Mouse (Mus musculus): ENCODE measurements around the gene 5730596B20Rik. TPM values are rescaled to one million over a fixed set of nuclear protein-coding genes. Genes with fewer than 3 reads are reported as not detected.

5730596B20Rik gene
- polyA plus RNA-seq, 1 experiment from 2014 or later, result 0.10 TPM

- Histone ChIP-seq H3K27ac (replicated peaks; ENCODE audit: low read depth, low read length) (no peak overlapping the region), H3K4me3 (ENCODE audit: low read depth, low read length) (no peak overlapping the region), H3K4me1 (ENCODE audit: control insufficient read depth, insufficient read depth, low read length) (no peaks in the 10 kb centered on the region), H3K27me3 (replicated peaks; ENCODE audit: control insufficient read depth, insufficient read depth, low read length) (peaks cover 99% of the 10 kb centered on the region), H3K9ac (ENCODE audit: low read depth, low read length) (no peak overlapping the region), H3K4me2 (ENCODE audit: low read depth, low read length) (no peak overlapping the region), H3K36me3 (ENCODE audit: control insufficient read depth, insufficient read depth, low read length) (no peaks in the 10 kb centered on the region), H3K9me3 (ENCODE audit: control insufficient read depth, low read length) (no peaks in the 10 kb centered on the region)
- no peak for ATAC-seq (ENCODE audit: low read depth)
- WGBS, result 10% methylated on average over 6 of the region's 6 CpGs
- no peak for DNase-seq (ENCODE audit: low spot score)
Measured at GRCm38 (mm10) chr6:52184668-52185067, 7.4 kb downstream of the 5730596B20Rik start.

GRCm38 (mm10) chr6:52185222-52185621 lies 7.9 kb downstream of the 5730596B20Rik start:
- no peaks in the 10 kb centered on the region for H3K36me3 ChIP-seq (ENCODE audit: control insufficient read depth, insufficient read depth, low read length)
- ATAC-seq (ENCODE audit: low read depth), result no peak
- H3K27ac ChIP-seq (replicated peaks; ENCODE audit: low read depth, low read length), result no peak overlapping the region
- peaks cover 99% of the 10 kb centered on the region for H3K27me3 ChIP-seq (replicated peaks; ENCODE audit: control insufficient read depth, insufficient read depth, low read length)
- H3K4me1 ChIP-seq (ENCODE audit: control insufficient read depth, insufficient read depth, low read length), result no peaks in the 10 kb centered on the region
- 4% methylated on average over 19 of the region's 19 CpGs for WGBS
- no peak overlapping the region for H3K4me2 ChIP-seq (ENCODE audit: low read depth, low read length)
- no peak overlapping the region for H3K4me3 ChIP-seq (ENCODE audit: low read depth, low read length)
- no peak for DNase-seq (ENCODE audit: low spot score)
- H3K9me3 ChIP-seq (ENCODE audit: control insufficient read depth, low read length), result no peaks in the 10 kb centered on the region
- H3K9ac ChIP-seq (ENCODE audit: low read depth, low read length), result no peak overlapping the region

- ATAC-seq (ENCODE audit: low read depth), result no peak
- peaks cover 100% of the 10 kb centered on the region for H3K27me3 ChIP-seq (replicated peaks; ENCODE audit: control insufficient read depth, insufficient read depth, low read length)
Measured at GRCm38 (mm10) chr6:52185834-52186233, 8.5 kb downstream of the 5730596B20Rik start.

GRCm38 (mm10) chr6:52186500-52186899 lies 9.2 kb downstream of the 5730596B20Rik start:
- no peaks in the 10 kb centered on the region for H3K36me3 ChIP-seq (ENCODE audit: control insufficient read depth, insufficient read depth, low read length)
- H3K4me2 ChIP-seq (ENCODE audit: low read depth, low read length), result no peak overlapping the region
- DNase-seq (ENCODE audit: low spot score) (no peak), ATAC-seq (ENCODE audit: low read depth) (no peak)
- no peaks in the 10 kb centered on the region; the same call in 1 of the 2 replicates for H3K4me1 ChIP-seq (ENCODE audit: control insufficient read depth, insufficient read depth, low read length)
- H3K27me3 ChIP-seq (replicated peaks; ENCODE audit: control insufficient read depth, insufficient read depth, low read length), result peaks cover 100% of the 10 kb centered on the region
- H3K4me3 ChIP-seq (ENCODE audit: low read depth, low read length), result no peak overlapping the region
- no peaks in the 10 kb centered on the region for H3K9me3 ChIP-seq (ENCODE audit: control insufficient read depth, low read length)
- H3K9ac ChIP-seq (ENCODE audit: low read depth, low read length), result no peak overlapping the region
- 13% methylated on average over 1 of the region's 1 CpGs for WGBS
- no peak overlapping the region for H3K27ac ChIP-seq (replicated peaks; ENCODE audit: low read depth, low read length)

More at GRCm38 (mm10) chr6:52185834-52186233, 8.5 kb downstream of the 5730596B20Rik start:
- no peak overlapping the region for H3K27ac ChIP-seq (replicated peaks; ENCODE audit: low read depth, low read length)
- H3K4me3 ChIP-seq (ENCODE audit: low read depth, low read length), result no peak overlapping the region
- DNase-seq (ENCODE audit: low spot score), result no peak
- no peaks in the 10 kb centered on the region for H3K36me3 ChIP-seq (ENCODE audit: control insufficient read depth, insufficient read depth, low read length)
- no peak overlapping the region for H3K4me2 ChIP-seq (ENCODE audit: low read depth, low read length)
- no peak overlapping the region for H3K9ac ChIP-seq (ENCODE audit: low read depth, low read length)
- no peaks in the 10 kb centered on the region for H3K4me1 ChIP-seq (ENCODE audit: control insufficient read depth, insufficient read depth, low read length)
- WGBS, result 12% methylated on average over 3 of the region's 3 CpGs
- no peaks in the 10 kb centered on the region for H3K9me3 ChIP-seq (ENCODE audit: control insufficient read depth, low read length)

- H3K4me1 ChIP-seq (ENCODE audit: control insufficient read depth, insufficient read depth, low read length), result peaks cover 6% of the 10 kb centered on the region
- no peaks in the 10 kb centered on the region for H3K9me3 ChIP-seq (ENCODE audit: control insufficient read depth, low read length)
- H3K27ac ChIP-seq (replicated peaks; ENCODE audit: low read depth, low read length), result no peak overlapping the region
- DNase-seq (ENCODE audit: low spot score) (no peak), ATAC-seq (ENCODE audit: low read depth) (no peak)
- H3K27me3 ChIP-seq (replicated peaks; ENCODE audit: control insufficient read depth, insufficient read depth, low read length), result peaks cover 100% of the 10 kb centered on the region
- no peak overlapping the region for H3K4me3 ChIP-seq (ENCODE audit: low read depth, low read length)
- H3K9ac ChIP-seq (ENCODE audit: low read depth, low read length), result no peak overlapping the region
- no peak overlapping the region for H3K4me2 ChIP-seq (ENCODE audit: low read depth, low read length)
- 12% methylated on average over 5 of the region's 5 CpGs for WGBS
- H3K36me3 ChIP-seq (ENCODE audit: control insufficient read depth, insufficient read depth, low read length), result no peaks in the 10 kb centered on the region
Measured at GRCm38 (mm10) chr6:52189172-52189591, 11.9 kb downstream of the 5730596B20Rik start.

DNA sequence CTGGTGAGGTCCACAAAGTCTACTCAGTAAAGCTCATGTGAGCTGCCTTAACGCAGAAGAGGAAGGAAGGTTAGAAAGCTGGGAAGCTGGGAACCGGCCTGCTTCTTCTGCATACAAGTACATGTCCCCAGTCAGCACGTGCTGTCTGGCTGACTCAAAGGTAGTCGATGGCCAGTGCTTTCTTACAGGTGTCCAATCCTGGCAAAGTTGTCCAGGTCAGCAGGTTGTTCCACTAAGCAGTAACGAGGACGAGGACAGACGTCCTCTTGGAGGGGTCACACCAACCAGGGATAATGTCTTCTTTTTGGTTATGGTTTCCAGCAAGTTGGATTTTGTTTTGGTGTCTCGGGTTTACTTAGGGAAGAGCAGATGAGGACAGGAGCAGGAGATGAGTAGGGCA lies 12.6 kb downstream of the 5730596B20Rik start:
- Histone ChIP-seq H3K4me1 (ENCODE audit: control insufficient read depth, insufficient read depth, low read length) (peaks cover 6% of the 10 kb centered on the region), H3K4me2 (ENCODE audit: low read depth, low read length) (no peak overlapping the region), H3K27me3 (replicated peaks; ENCODE audit: control insufficient read depth, insufficient read depth, low read length) (peaks cover 100% of the 10 kb centered on the region), H3K27ac (replicated peaks; ENCODE audit: low read depth, low read length) (no peak overlapping the region), H3K9ac (ENCODE audit: low read depth, low read length) (no peak overlapping the region), H3K9me3 (ENCODE audit: control insufficient read depth, low read length) (no peaks in the 10 kb centered on the region), H3K4me3 (ENCODE audit: low read depth, low read length) (no peak overlapping the region), H3K36me3 (ENCODE audit: control insufficient read depth, insufficient read depth, low read length) (no peaks in the 10 kb centered on the region)
- WGBS, result 15% methylated on average over 8 of the region's 8 CpGs
- ATAC-seq (ENCODE audit: low read depth) (no peak), DNase-seq (ENCODE audit: low spot score) (no peak)

DNA sequence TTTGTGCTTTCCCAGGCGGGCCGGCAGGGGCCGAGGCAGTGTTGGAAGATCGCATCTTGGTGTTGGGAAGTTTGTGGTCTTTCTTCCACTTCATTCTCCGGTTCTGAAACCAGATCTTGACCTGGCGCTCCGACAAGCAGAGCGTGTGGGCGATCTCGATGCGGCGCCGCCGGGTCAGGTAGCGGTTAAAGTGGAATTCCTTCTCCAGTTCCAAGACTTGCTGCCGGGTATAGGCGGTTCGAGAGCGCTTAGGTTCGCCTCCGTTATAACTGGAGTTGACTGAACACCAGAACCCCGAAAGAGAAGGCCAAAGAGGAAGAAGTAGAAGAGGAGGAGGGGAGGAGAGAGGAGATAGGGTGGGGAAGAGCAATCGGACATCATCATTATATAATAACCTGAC lies 13.1 kb downstream of the 5730596B20Rik start:
- Histone ChIP-seq H3K9ac (ENCODE audit: low read depth, low read length) (no peak overlapping the region), H3K9me3 (ENCODE audit: control insufficient read depth, low read length) (no peaks in the 10 kb centered on the region), H3K4me3 (ENCODE audit: low read depth, low read length) (peak overlapping the region; percentile 46; the same call in 1 of the 2 replicates), H3K27ac (replicated peaks; ENCODE audit: low read depth, low read length) (no peak overlapping the region), H3K36me3 (ENCODE audit: control insufficient read depth, insufficient read depth, low read length) (no peaks in the 10 kb centered on the region), H3K4me1 (ENCODE audit: control insufficient read depth, insufficient read depth, low read length) (peaks cover 6% of the 10 kb centered on the region), H3K27me3 (replicated peaks; ENCODE audit: control insufficient read depth, insufficient read depth, low read length) (peaks cover 100% of the 10 kb centered on the region), H3K4me2 (ENCODE audit: low read depth, low read length) (peak overlapping the region; percentile 73; the same call in 1 of the 2 replicates)
- WGBS, result 1% methylated on average over 23 of the region's 23 CpGs
- ATAC-seq (ENCODE audit: low read depth) (no peak), DNase-seq (ENCODE audit: low spot score) (no peak)

GRCm38 (mm10) chr6:52190906-52191810 lies 13.9 kb downstream of the 5730596B20Rik start, which contains the start of gene Hoxa4:
TSS of gene Hoxa4 (minus strand) at chr6:52191753.
- ATAC-seq (ENCODE audit: low read depth) (0 out of 2 replicates have a peak, but pooled peaks have one; percentile 38), DNase-seq (ENCODE audit: low spot score) (no peak)
- Histone ChIP-seq H3K9me3 (ENCODE audit: control insufficient read depth, low read length) (no peaks in the 10 kb centered on the region), H3K27me3 (replicated peaks; ENCODE audit: control insufficient read depth, insufficient read depth, low read length) (peaks cover 100% of the 10 kb centered on the region), H3K36me3 (ENCODE audit: control insufficient read depth, insufficient read depth, low read length) (no peaks in the 10 kb centered on the region), H3K4me1 (ENCODE audit: control insufficient read depth, insufficient read depth, low read length) (peaks cover 6% of the 10 kb centered on the region), H3K9ac (ENCODE audit: low read depth, low read length) (peak within 1 kb of the TSS; percentile 51), H3K4me2 (ENCODE audit: low read depth, low read length) (peak within 1 kb of the TSS; percentile 73), H3K4me3 (ENCODE audit: low read depth, low read length) (peak within 1 kb of the TSS; percentile 46), H3K27ac (replicated peaks; ENCODE audit: low read depth, low read length) (no peak within 1 kb of the TSS; the same call in 1 of the 2 replicates)
- 0% methylated on average over 11 of the region's 102 CpGs for WGBS
